Mouse (Mus musculus) G1E (cell line): Measurements from ENCODE around the gene Pde4a.

ENCODE experiments used
- CTCF ChIP-seq: IDR thresholded peaks from 2 replicates; pipeline ENCODE4 v1.5.1; 2012; ENCODE audit warnings: low read depth, low read length, inconsistent platforms, mixed read lengths
- GATA1 ChIP-seq: IDR thresholded peaks from 2 replicates; pipeline ENCODE4 v1.6.1; 2012; ENCODE audit warnings: borderline replicate concordance, low read length, inconsistent platforms, mixed read lengths
- GATA2 ChIP-seq: IDR thresholded peaks from 2 replicates; pipeline ENCODE4 v1.6.1; 2012; ENCODE audit warnings: low read depth, low read length, inconsistent platforms, borderline replicate concordance
- POLR2AphosphoS5 ChIP-seq: IDR thresholded peaks from 2 replicates; pipeline ENCODE4 v1.6.1; 2012; ENCODE audit warnings: low read depth, low read length, inconsistent platforms; ENCODE audit not compliant: insufficient replicate concordance
- TAL1 ChIP-seq: conservative IDR thresholded peaks from 2 replicates; pipeline ENCODE4 v1.6.1; 2012; ENCODE audit warnings: low read depth, low read length, inconsistent platforms, mixed read lengths

GRCm38 (mm10) chr9:21153833-21154232 is 11.7 kb upstream of the Pde4a start:
- TF ChIP-seq CTCF (no peak), GATA1 (no peak), GATA2 (no peak), POLR2AphosphoS5 (no peak), TAL1 (no peak)
